Mouse (Mus musculus): ENCODE data around the gene Rps27rt.
"Not testable (repeated sequence)": the region's sequence is repeated elsewhere in the genome, so short reads cannot be mapped to it uniquely, and the experiment has no call there.

The Rps27rt gene

GRCm38 (mm10) chr9:114982689-114983360 is at the start of gene Rps27rt:
TSS of gene Rps27rt (minus strand) at chr9:114982739.
- DNase-seq: peak; percentile 42

- DNase-seq: not testable (repeated sequence)
Observed at GRCm38 (mm10) chr9:115031046-115031445, 48.5 kb upstream of the Rps27rt start.

- DNase-seq: no peak
Observed at GRCm38 (mm10) chr9:115030581-115030980, 48.0 kb upstream of the Rps27rt start.

- no peak for DNase-seq
Observed at GRCm38 (mm10) chr9:115029307-115029706, 46.8 kb upstream of the Rps27rt start.

GRCm38 (mm10) chr9:115023708-115024383 is 41.3 kb upstream of the Rps27rt start:
- no peak for DNase-seq

- DNase-seq: no peak
Observed at GRCm38 (mm10) chr9:115023137-115023536, 40.6 kb upstream of the Rps27rt start.

GRCm38 (mm10) chr9:115021419-115021818 is 38.9 kb upstream of the Rps27rt start:
- no peak for DNase-seq

GRCm38 (mm10) chr9:115020141-115020540 is 37.6 kb upstream of the Rps27rt start:
- DNase-seq: no peak

GRCm38 (mm10) chr9:115012367-115012766 is 29.8 kb upstream of the Rps27rt start:
- DNase-seq: no peak

GRCm38 (mm10) chr9:115008194-115008593 is 25.7 kb upstream of the Rps27rt start:
- no peak for DNase-seq

- DNase-seq: no peak
Observed at GRCm38 (mm10) chr9:115007776-115008175, 25.2 kb upstream of the Rps27rt start.

GRCm38 (mm10) chr9:115005446-115005845 is 22.9 kb upstream of the Rps27rt start:
- DNase-seq: peak; percentile 2

GRCm38 (mm10) chr9:114999771-115000146 is 17.2 kb upstream of the Rps27rt start:
- no peak for DNase-seq

GRCm38 (mm10) chr9:114999010-114999770 is 16.7 kb upstream of the Rps27rt start:
- no peak for DNase-seq

- DNase-seq: no peak
Observed at GRCm38 (mm10) chr9:114996489-114996888, 13.9 kb upstream of the Rps27rt start.

GRCm38 (mm10) chr9:114995716-114996115 is 13.2 kb upstream of the Rps27rt start:
- DNase-seq: peak; percentile 1

GRCm38 (mm10) chr9:114995250-114995649 is 12.7 kb upstream of the Rps27rt start:
- DNase-seq: peak; percentile 1

GRCm38 (mm10) chr9:114992528-114992927 is 10.0 kb upstream of the Rps27rt start:
- no peak for DNase-seq

- DNase-seq: peak; percentile 5
Observed at GRCm38 (mm10) chr9:114990421-114990820, 7.9 kb upstream of the Rps27rt start.

- peak; percentile 62 for DNase-seq
Observed at GRCm38 (mm10) chr9:114988610-114989327, 6.2 kb upstream of the Rps27rt start.

GRCm38 (mm10) chr9:114988029-114988428 is 5.5 kb upstream of the Rps27rt start:
- DNase-seq: peak; percentile 0

GRCm38 (mm10) chr9:114986361-114986760 is 3.8 kb upstream of the Rps27rt start:
- DNase-seq: no peak

- peak; percentile 1 for DNase-seq
Observed at GRCm38 (mm10) chr9:114985741-114986140, 3.2 kb upstream of the Rps27rt start.

Measured in right cerebral cortex, postnatal 14 days (tissue).